Mouse (Mus musculus): ENCODE measurements around the gene Lrrc4b. TPM values are rescaled to one million over a fixed set of nuclear protein-coding genes. Genes with fewer than 3 reads are reported as not detected.

The Lrrc4b gene
- polyA plus RNA-seq, 1 experiment from 2014 or later, result 0.36 TPM

GRCm38 (mm10) chr7:44443268-44444173 is 14.7 kb downstream of the Lrrc4b start:
- no peak overlapping the region for H3K4me2 ChIP-seq (replicated peaks; ENCODE audit: low read depth)
- H3K4me1 ChIP-seq (replicated peaks; ENCODE audit: control insufficient read depth, insufficient read depth), result no peaks in the 10 kb centered on the region
- H3K4me3 ChIP-seq (ENCODE audit: low read depth, low read length), result no peak overlapping the region
- DNase-seq (ENCODE audit: low spot score) (no peak), ATAC-seq (ENCODE audit: low FRiP score, low TSS enrichment) (peak; percentile 23; the same call in 1 of the 2 replicates)
- no peaks in the 10 kb centered on the region for H3K9me3 ChIP-seq (ENCODE audit: control insufficient read depth, low read length)
- WGBS, result 17% methylated on average over 20 of the region's 20 CpGs
- no peaks in the 10 kb centered on the region for H3K36me3 ChIP-seq (ENCODE audit: control insufficient read depth, insufficient read depth, low read length)
- H3K27me3 ChIP-seq (ENCODE audit: control insufficient read depth, insufficient read depth, low read length), result peaks cover 12% of the 10 kb centered on the region; the same call in 1 of the 2 replicates
- no peak overlapping the region for H3K9ac ChIP-seq (ENCODE audit: low read length)
- no peak for TF ChIP-seq EP300 (optimal IDR thresholded peaks at IDR 0.05)
- 0 out of 2 replicates have a peak, but pooled peaks have one; percentile 9 for TF ChIP-seq CTCF (IDR thresholded peaks at IDR 0.05; ENCODE audit: low read depth)
- no peak overlapping the region for H3K27ac ChIP-seq (replicated peaks)

- H3K4me2 ChIP-seq (replicated peaks; ENCODE audit: low read depth), result no peak overlapping the region
- H3K27ac ChIP-seq (replicated peaks), result no peak overlapping the region
- H3K9me3 ChIP-seq (ENCODE audit: control insufficient read depth, low read length), result no peaks in the 10 kb centered on the region
- H3K27me3 ChIP-seq (ENCODE audit: control insufficient read depth, insufficient read depth, low read length), result peaks cover 12% of the 10 kb centered on the region; the same call in 1 of the 2 replicates
- H3K9ac ChIP-seq (ENCODE audit: low read length), result no peak overlapping the region
- WGBS, result 12% methylated on average over 27 of the region's 29 CpGs
- no peaks in the 10 kb centered on the region for H3K4me1 ChIP-seq (replicated peaks; ENCODE audit: control insufficient read depth, insufficient read depth)
- no peaks in the 10 kb centered on the region for H3K36me3 ChIP-seq (ENCODE audit: control insufficient read depth, insufficient read depth, low read length)
- ATAC-seq (ENCODE audit: low FRiP score, low TSS enrichment), result no peak
- no peak overlapping the region for H3K4me3 ChIP-seq (ENCODE audit: low read depth, low read length)
- no peak for DNase-seq (ENCODE audit: low spot score)
- TF ChIP-seq EP300 (optimal IDR thresholded peaks at IDR 0.05), result no peak
- no peak for TF ChIP-seq CTCF (IDR thresholded peaks at IDR 0.05; ENCODE audit: low read depth)
These were observed 16.2 kb downstream of the Lrrc4b start for GRCm38 (mm10) chr7:44444886-44445527.

GRCm38 (mm10) chr7:44445528-44445923 is 16.7 kb downstream of the Lrrc4b start:
- WGBS, result 10% methylated on average over 7 of the region's 7 CpGs
- ATAC-seq (ENCODE audit: low FRiP score, low TSS enrichment) (no peak), DNase-seq (ENCODE audit: low spot score) (no peak)
- Histone ChIP-seq H3K4me1 (replicated peaks; ENCODE audit: control insufficient read depth, insufficient read depth) (no peaks in the 10 kb centered on the region), H3K9ac (ENCODE audit: low read length) (no peak overlapping the region), H3K4me2 (replicated peaks; ENCODE audit: low read depth) (no peak overlapping the region), H3K9me3 (ENCODE audit: control insufficient read depth, low read length) (no peaks in the 10 kb centered on the region), H3K27ac (replicated peaks) (no peak overlapping the region), H3K4me3 (ENCODE audit: low read depth, low read length) (no peak overlapping the region), H3K27me3 (ENCODE audit: control insufficient read depth, insufficient read depth, low read length) (peaks cover 12% of the 10 kb centered on the region; the same call in 1 of the 2 replicates), H3K36me3 (ENCODE audit: control insufficient read depth, insufficient read depth, low read length) (no peaks in the 10 kb centered on the region)
- no peak for TF ChIP-seq EP300 (optimal IDR thresholded peaks at IDR 0.05)
- TF ChIP-seq CTCF (IDR thresholded peaks at IDR 0.05; ENCODE audit: low read depth), result no peak

GRCm38 (mm10) chr7:44446070-44446855 is 17.4 kb downstream of the Lrrc4b start:
- Histone ChIP-seq H3K9me3 (ENCODE audit: control insufficient read depth, low read length) (no peaks in the 10 kb centered on the region), H3K4me1 (replicated peaks; ENCODE audit: control insufficient read depth, insufficient read depth) (no peaks in the 10 kb centered on the region), H3K27me3 (ENCODE audit: control insufficient read depth, insufficient read depth, low read length) (peaks cover 12% of the 10 kb centered on the region; the same call in 1 of the 2 replicates), H3K27ac (replicated peaks) (no peak overlapping the region), H3K4me3 (ENCODE audit: low read depth, low read length) (no peak overlapping the region), H3K9ac (ENCODE audit: low read length) (no peak overlapping the region), H3K4me2 (replicated peaks; ENCODE audit: low read depth) (no peak overlapping the region), H3K36me3 (ENCODE audit: control insufficient read depth, insufficient read depth, low read length) (no peaks in the 10 kb centered on the region)
- 37% methylated on average over 12 of the region's 12 CpGs for WGBS
- no peak; the same call in 1 of the 2 replicates for TF ChIP-seq CTCF (IDR thresholded peaks at IDR 0.05; ENCODE audit: low read depth)
- TF ChIP-seq EP300 (optimal IDR thresholded peaks at IDR 0.05), result no peak
- DNase-seq (ENCODE audit: low spot score), result no peak
- no peak for ATAC-seq (ENCODE audit: low FRiP score, low TSS enrichment)

GRCm38 (mm10) chr7:44453256-44453655 is 24.4 kb downstream of the Lrrc4b start:
- ATAC-seq (ENCODE audit: low FRiP score, low TSS enrichment), result peak; percentile 61; the same call in 1 of the 2 replicates
- Histone ChIP-seq H3K27ac (replicated peaks) (no peak overlapping the region), H3K4me3 (ENCODE audit: low read depth, low read length) (no peak overlapping the region), H3K36me3 (ENCODE audit: control insufficient read depth, insufficient read depth, low read length) (no peaks in the 10 kb centered on the region), H3K4me2 (replicated peaks; ENCODE audit: low read depth) (no peak overlapping the region), H3K4me1 (replicated peaks; ENCODE audit: control insufficient read depth, insufficient read depth) (no peaks in the 10 kb centered on the region), H3K27me3 (ENCODE audit: control insufficient read depth, insufficient read depth, low read length) (no peaks in the 10 kb centered on the region), H3K9ac (ENCODE audit: low read length) (no peak overlapping the region), H3K9me3 (ENCODE audit: control insufficient read depth, low read length) (no peaks in the 10 kb centered on the region)
- DNase-seq (ENCODE audit: low spot score), result no peak
- WGBS, result 8% methylated on average over 3 of the region's 3 CpGs
- no peak for TF ChIP-seq CTCF (IDR thresholded peaks at IDR 0.05; ENCODE audit: low read depth)
- no peak for TF ChIP-seq EP300 (optimal IDR thresholded peaks at IDR 0.05)
